Mouse (Mus musculus): ENCODE measurements around the gene Rundc3a. TPM values are rescaled to one million over a fixed set of nuclear protein-coding genes. Genes with fewer than 3 reads are reported as not detected.

Gene Rundc3a
- polyA plus RNA-seq, 1 experiment: 3.4 TPM

GRCm38 (mm10) chr11:102424666-102425065, 31.5 kb downstream of the Rundc3a start:
- WGBS: 84% methylated on average over 6 of the region's 6 CpGs
- no peak for TF ChIP-seq CTCF (conservative IDR thresholded peaks at IDR 0.05; ENCODE audit: insufficient read depth, insufficient read length, low read depth, low read length)
- TF ChIP-seq POLR2A (IDR thresholded peaks at IDR 0.05; ENCODE audit: low read depth, low read length): no peak
- no peak overlapping the region for H3K4me3 ChIP-seq (ENCODE audit: insufficient read depth, low read depth, low read length)
- no peak overlapping the region for H3K27ac ChIP-seq (ENCODE audit: insufficient read depth, low read depth, low read length)
- no peaks in the 10 kb centered on the region for H3K4me1 ChIP-seq (ENCODE audit: control insufficient read depth, insufficient read depth, low read length)
- no peak for DNase-seq
- H3K27me3 ChIP-seq (replicated peaks; ENCODE audit: control insufficient read depth, insufficient read depth, low read length): no peaks in the 10 kb centered on the region
- H3K36me3 ChIP-seq (ENCODE audit: control insufficient read depth, insufficient read depth, low read length): no peaks in the 10 kb centered on the region

GRCm38 (mm10) chr11:102425555-102426316, 32.5 kb downstream of the Rundc3a start:
- no peak for TF ChIP-seq CTCF (conservative IDR thresholded peaks at IDR 0.05; ENCODE audit: insufficient read depth, insufficient read length, low read depth, low read length)
- no peak for TF ChIP-seq POLR2A (IDR thresholded peaks at IDR 0.05; ENCODE audit: low read depth, low read length)
- H3K4me1 ChIP-seq (ENCODE audit: control insufficient read depth, insufficient read depth, low read length): no peaks in the 10 kb centered on the region
- peak; percentile 38 for DNase-seq
- H3K4me3 ChIP-seq (ENCODE audit: insufficient read depth, low read depth, low read length): no peak overlapping the region
- no peaks in the 10 kb centered on the region for H3K36me3 ChIP-seq (ENCODE audit: control insufficient read depth, insufficient read depth, low read length)
- H3K27me3 ChIP-seq (replicated peaks; ENCODE audit: control insufficient read depth, insufficient read depth, low read length): no peaks in the 10 kb centered on the region
- 69% methylated on average over 8 of the region's 8 CpGs for WGBS
- no peak overlapping the region for H3K27ac ChIP-seq (ENCODE audit: insufficient read depth, low read depth, low read length)

- no peak for DNase-seq
- H3K27ac ChIP-seq (ENCODE audit: insufficient read depth, low read depth, low read length): no peak overlapping the region
- no peaks in the 10 kb centered on the region for H3K27me3 ChIP-seq (replicated peaks; ENCODE audit: control insufficient read depth, insufficient read depth, low read length)
- WGBS: 59% methylated on average over 8 of the region's 8 CpGs
- H3K36me3 ChIP-seq (ENCODE audit: control insufficient read depth, insufficient read depth, low read length): no peaks in the 10 kb centered on the region
- TF ChIP-seq POLR2A (IDR thresholded peaks at IDR 0.05; ENCODE audit: low read depth, low read length) (no peak), CTCF (conservative IDR thresholded peaks at IDR 0.05; ENCODE audit: insufficient read depth, insufficient read length, low read depth, low read length) (no peak)
- H3K4me3 ChIP-seq (ENCODE audit: insufficient read depth, low read depth, low read length): no peak overlapping the region
- peaks cover 10% of the 10 kb centered on the region; the same call in 1 of the 2 replicates for H3K4me1 ChIP-seq (ENCODE audit: control insufficient read depth, insufficient read depth, low read length)
These were observed 35.9 kb downstream of the Rundc3a start for GRCm38 (mm10) chr11:102428981-102429540.

- WGBS: 33% methylated on average over 3 of the region's 3 CpGs
- no peak overlapping the region for H3K27ac ChIP-seq (ENCODE audit: insufficient read depth, low read depth, low read length)
- no peak for DNase-seq
These were observed 36.3 kb downstream of the Rundc3a start for GRCm38 (mm10) chr11:102429551-102429950.

GRCm38 (mm10) chr11:102430121-102431017, 37.2 kb downstream of the Rundc3a start, which contains the start of gene Grn:
Gene Grn (plus strand): TSS chr11:102430315.
- Histone ChIP-seq H3K36me3 (ENCODE audit: control insufficient read depth, insufficient read depth, low read length) (no peaks in the 10 kb centered on the region), H3K4me3 (ENCODE audit: insufficient read depth, low read depth, low read length) (peak within 1 kb of the TSS; percentile 89), H3K27ac (ENCODE audit: insufficient read depth, low read depth, low read length) (peak within 1 kb of the TSS; percentile 90), H3K4me1 (ENCODE audit: control insufficient read depth, insufficient read depth, low read length) (peaks cover 10% of the 10 kb centered on the region; the same call in 1 of the 2 replicates), H3K27me3 (replicated peaks; ENCODE audit: control insufficient read depth, insufficient read depth, low read length) (no peaks in the 10 kb centered on the region)
- DNase-seq: peak; percentile 98
- under 1% methylated on average over 29 of the region's 29 CpGs for WGBS
- TF ChIP-seq POLR2A (IDR thresholded peaks at IDR 0.05; ENCODE audit: low read depth, low read length) (no peak), CTCF (conservative IDR thresholded peaks at IDR 0.05; ENCODE audit: insufficient read depth, insufficient read length, low read depth, low read length) (no peak)

More at GRCm38 (mm10) chr11:102429551-102429950, 36.3 kb downstream of the Rundc3a start:
- Histone ChIP-seq H3K36me3 (ENCODE audit: control insufficient read depth, insufficient read depth, low read length) (no peaks in the 10 kb centered on the region), H3K4me3 (ENCODE audit: insufficient read depth, low read depth, low read length) (peak overlapping the region; percentile 68), H3K27me3 (replicated peaks; ENCODE audit: control insufficient read depth, insufficient read depth, low read length) (no peaks in the 10 kb centered on the region), H3K4me1 (ENCODE audit: control insufficient read depth, insufficient read depth, low read length) (peaks cover 10% of the 10 kb centered on the region; the same call in 1 of the 2 replicates)
- TF ChIP-seq CTCF (conservative IDR thresholded peaks at IDR 0.05; ENCODE audit: insufficient read depth, insufficient read length, low read depth, low read length): no peak
- no peak for TF ChIP-seq POLR2A (IDR thresholded peaks at IDR 0.05; ENCODE audit: low read depth, low read length)

- Histone ChIP-seq H3K4me1 (ENCODE audit: control insufficient read depth, insufficient read depth, low read length) (peaks cover 10% of the 10 kb centered on the region; the same call in 1 of the 2 replicates), H3K4me3 (ENCODE audit: insufficient read depth, low read depth, low read length) (peak overlapping the region; percentile 89), H3K27me3 (replicated peaks; ENCODE audit: control insufficient read depth, insufficient read depth, low read length) (no peaks in the 10 kb centered on the region), H3K27ac (ENCODE audit: insufficient read depth, low read depth, low read length) (peak overlapping the region; percentile 90), H3K36me3 (ENCODE audit: control insufficient read depth, insufficient read depth, low read length) (no peaks in the 10 kb centered on the region; the same call in 1 of the 2 replicates)
- under 1% methylated on average over 7 of the region's 7 CpGs for WGBS
- TF ChIP-seq POLR2A (IDR thresholded peaks at IDR 0.05; ENCODE audit: low read depth, low read length) (no peak), CTCF (conservative IDR thresholded peaks at IDR 0.05; ENCODE audit: insufficient read depth, insufficient read length, low read depth, low read length) (peak; percentile 77)
- peak; percentile 90 for DNase-seq
These were observed 37.9 kb downstream of the Rundc3a start for GRCm38 (mm10) chr11:102431018-102431645.
